Mouse (Mus musculus) MEL (cell line): ENCODE data around the gene B9d2. TPM values are rescaled to one million over a fixed set of nuclear protein-coding genes. Genes with fewer than 3 reads are reported as not detected.

Experiments
- DNase-seq: peaks from one replicate; pipeline ENCODE4 v3.0.0; 2011; ENCODE audit warnings: low read depth, low spot score
- H3K27ac ChIP-seq: 2 replicates; pipeline ENCODE4 v1.5.1; 2012; ENCODE audit warnings: low read depth, mild to moderate bottlenecking, control low read depth, low read length, moderate library complexity; ENCODE audit not compliant: control insufficient read depth
- H3K27me3 ChIP-seq, 2 experiments: fragments of 150-350 bp in 1 of 2; sonication (generic) in 1 of 2; 2 replicates each; pipeline ENCODE4 v1.6.1; 2012; ENCODE audit warnings: low read length in 2 of 2, mild to moderate bottlenecking in 2 of 2, improper control_type of control experiment in 1 of 2, moderate library complexity in 1 of 2; ENCODE audit not compliant: insufficient read depth in 2 of 2, control insufficient read depth in 1 of 2
- H3K36me3 ChIP-seq, 2 experiments: 2 replicates each; pipeline ENCODE4 v1.6.1; 2012 to 2014; ENCODE audit warnings: low read length in 2 of 2, improper control_type of control experiment in 1 of 2, inconsistent platforms in 1 of 2, mild to moderate bottlenecking in 1 of 2; ENCODE audit not compliant: insufficient read depth in 2 of 2, control insufficient read depth in 1 of 2
- H3K4me1 ChIP-seq, 2 experiments: fragments of 150-350 bp in 1 of 2; sonication (generic) in 1 of 2; 2 replicates each; pipeline ENCODE4 v1.6.1; 2012; ENCODE audit warnings: low read length in 2 of 2, improper control_type of control experiment in 1 of 2, mild to moderate bottlenecking in 1 of 2; ENCODE audit not compliant: insufficient read depth in 2 of 2, control insufficient read depth in 1 of 2
- H3K4me3 ChIP-seq, 2 experiments: fragments of 150-350 bp in 1 of 2; sonication (generic) in 1 of 2; 2 replicates each; pipeline ENCODE4 v1.5.1; 2012; ENCODE audit warnings: low read depth in 2 of 2, low read length in 2 of 2, mild to moderate bottlenecking in 2 of 2, moderate library complexity in 2 of 2, control low read depth in 1 of 2, improper control_type of control experiment in 1 of 2; ENCODE audit not compliant: control insufficient read depth in 1 of 2, insufficient read depth in 1 of 2
- H3K79me2 ChIP-seq: 2 replicates; pipeline ENCODE4 v1.6.1; 2012; ENCODE audit warnings: mild to moderate bottlenecking, low read length, moderate library complexity; ENCODE audit not compliant: control insufficient read depth, poor library complexity, insufficient read depth
- H3K9ac ChIP-seq: 2 replicates; pipeline ENCODE4 v1.6.1; 2012; ENCODE audit warnings: low read depth, mild to moderate bottlenecking, control low read depth, low read length, moderate library complexity; ENCODE audit not compliant: control insufficient read depth, poor library complexity, severe bottlenecking
- H3K9me3 ChIP-seq: fragments of 150-350 bp; sonication (generic); replicated peaks from 2 replicates; pipeline ENCODE4 v1.6.1; 2012; ENCODE audit warnings: mild to moderate bottlenecking, low read length, improper control_type of control experiment, moderate library complexity; ENCODE audit not compliant: insufficient read depth
- BHLHE40 ChIP-seq: IDR thresholded peaks from 2 replicates; pipeline ENCODE4 v1.6.1; 2012; ENCODE audit warnings: low read depth, mild to moderate bottlenecking, inconsistent platforms, low read length, improper control_type of control experiment, borderline replicate concordance
- CHD1 ChIP-seq: IDR thresholded peaks from 2 replicates; pipeline ENCODE4 v1.6.1; 2012; ENCODE audit warnings: low read depth, mild to moderate bottlenecking, inconsistent platforms, low read length, improper control_type of control experiment
- CHD2 ChIP-seq: IDR thresholded peaks from 2 replicates; pipeline ENCODE4 v1.6.1; 2011; ENCODE audit warnings: low read length, improper control_type of control experiment
- CTCF ChIP-seq, 3 experiments: IDR thresholded peaks in 2 of 3; conservative IDR thresholded peaks in 1 of 3; 2 replicates each; pipeline ENCODE4 v1.5.1; 2011 to 2012; ENCODE audit warnings: low read length in 3 of 3, low read depth in 2 of 3, mild to moderate bottlenecking in 2 of 3, improper control_type of control experiment in 1 of 3, inconsistent platforms in 1 of 3, mixed read lengths in 1 of 3, moderate library complexity in 1 of 3; ENCODE audit not compliant: control insufficient read depth in 1 of 3, insufficient read depth in 1 of 3, poor library complexity in 1 of 3, severe bottlenecking in 1 of 3
- E2F4 ChIP-seq: IDR thresholded peaks from 2 replicates; pipeline ENCODE4 v1.6.1; 2011; ENCODE audit warnings: low read depth, low read length, improper control_type of control experiment, borderline replicate concordance
- ELF1 ChIP-seq: IDR thresholded peaks from 2 replicates; pipeline ENCODE4 v1.6.1; 2014; ENCODE audit warnings: low read depth, mild to moderate bottlenecking, inconsistent platforms, low read length, improper control_type of control experiment, moderate library complexity
- EP300 ChIP-seq, 2 experiments: IDR thresholded peaks; 2 replicates each; pipeline ENCODE4 v1.6.1; 2011; ENCODE audit warnings: improper control_type of control experiment in 2 of 2, low read length in 2 of 2, low read depth in 1 of 2, mild to moderate bottlenecking in 1 of 2
- HCFC1 ChIP-seq: IDR thresholded peaks from 2 replicates; pipeline ENCODE4 v1.6.1; 2012; ENCODE audit warnings: low read depth, mild to moderate bottlenecking, inconsistent platforms, low read length, improper control_type of control experiment, moderate library complexity
- JUND ChIP-seq: IDR thresholded peaks from 2 replicates; pipeline ENCODE4 v1.6.1; 2011; ENCODE audit warnings: low read depth, mild to moderate bottlenecking, improper control_type of control experiment, low read length
- MAZ ChIP-seq: IDR thresholded peaks from 2 replicates; pipeline ENCODE4 v1.6.1; 2012; ENCODE audit warnings: low read depth, mild to moderate bottlenecking, inconsistent platforms, low read length, improper control_type of control experiment
- MXI1 ChIP-seq: IDR thresholded peaks from 2 replicates; pipeline ENCODE4 v1.6.1; 2011; ENCODE audit warnings: mild to moderate bottlenecking, low read depth, low read length, improper control_type of control experiment
- MYB ChIP-seq: IDR thresholded peaks from 2 replicates; pipeline ENCODE4 v1.6.1; 2011; ENCODE audit warnings: mild to moderate bottlenecking, low read depth, low read length, improper control_type of control experiment
- MYC ChIP-seq: IDR thresholded peaks from 2 replicates; pipeline ENCODE4 v1.6.1; 2011; ENCODE audit warnings: low read depth, mild to moderate bottlenecking, low read length, improper control_type of control experiment, moderate library complexity
- NRF1 ChIP-seq: IDR thresholded peaks from 2 replicates; pipeline ENCODE4 v1.6.1; 2014; ENCODE audit warnings: low read depth, mild to moderate bottlenecking, inconsistent platforms, low read length, improper control_type of control experiment, moderate library complexity; ENCODE audit not compliant: poor library complexity, insufficient read depth, severe bottlenecking
- POLR2AphosphoS5 ChIP-seq: IDR thresholded peaks from 2 replicates; pipeline ENCODE4 v1.6.1; 2012; ENCODE audit warnings: low read depth, borderline replicate concordance, mild to moderate bottlenecking, inconsistent platforms, low read length, moderate library complexity, mixed read lengths
- RAD21 ChIP-seq: IDR thresholded peaks from 2 replicates; pipeline ENCODE4 v1.6.1; 2011; ENCODE audit warnings: mild to moderate bottlenecking, low read depth, low read length, improper control_type of control experiment
- SIN3A ChIP-seq: IDR thresholded peaks from 2 replicates; pipeline ENCODE4 v1.6.1; 2012; ENCODE audit warnings: low read length, improper control_type of control experiment, inconsistent platforms
- UBTF ChIP-seq: IDR thresholded peaks from 2 replicates; pipeline ENCODE4 v1.6.1; 2012; ENCODE audit warnings: low read depth, mild to moderate bottlenecking, inconsistent platforms, low read length, improper control_type of control experiment, moderate library complexity, borderline replicate concordance; ENCODE audit not compliant: insufficient read depth
- ZKSCAN1 ChIP-seq: IDR thresholded peaks from 2 replicates; pipeline ENCODE4 v1.6.1; 2012; ENCODE audit warnings: low read depth, mild to moderate bottlenecking, inconsistent platforms, low read length, improper control_type of control experiment, moderate library complexity
- ZMIZ1 ChIP-seq: IDR thresholded peaks from 2 replicates; pipeline ENCODE4 v1.6.1; 2012; ENCODE audit warnings: low read depth, mild to moderate bottlenecking, inconsistent platforms, low read length, improper control_type of control experiment, moderate library complexity
- polyA plus RNA-seq, 2 experiments: library from polyadenylated mRNA; stranded (reverse) in 1 of 2; unstranded in 1 of 2; fragments of >175 nt in 1 of 2; fragments of >200 nt in 1 of 2; gene quantifications; 2 replicates each; pipeline versions ENCODE4 v1.2.1 to v1.2.4; 2012; ENCODE audit warnings: low replicate concordance in 2 of 2, low read depth in 1 of 2; ENCODE audit not compliant: insufficient read length in 2 of 2, insufficient read depth in 1 of 2, missing spikeins in 1 of 2
- total RNA-seq: library from RNA; depleted of rRNA; stranded (reverse); fragments of 300-350 nt; gene quantifications from 2 replicates; pipeline ENCODE4 v1.2.3, GENCODE M21; 2012

The B9d2 gene
- total and polyA plus RNA-seq, 3 experiments = 70.4 to 108 TPM; not detected in 1

- Histone ChIP-seq H3K9ac (no peak overlapping the region), H3K79me2 (peaks cover 2% of the 10 kb centered on the region; the same call in 1 of the 2 replicates), H3K27me3 (no peaks in the 10 kb centered on the region), H3K9me3 (no peaks in the 10 kb centered on the region), H3K27ac (no peak overlapping the region), H3K4me1 (peaks cover 4 to 28% of the 10 kb centered on the region in 2 experiments; a peak in 2 of 4 replicates), H3K4me3 (no peak overlapping the region), H3K36me3 (peaks cover 0 to 23% of the 10 kb centered on the region in 2 experiments; a peak in 2 of 4 replicates)
- TF ChIP-seq MAZ (no peak), POLR2AphosphoS5 (no peak), MYB (no peak), CTCF (IDR thresholded peaks at IDR 0.05 in 2 of 3, conservative IDR thresholded peaks at IDR 0.05 in 1 of 3; ENCODE audit: control insufficient read depth in 1 of 3, insufficient read depth in 1 of 3, low read depth in 2 of 3, low read length in 3 of 3, poor library complexity in 1 of 3, severe bottlenecking in 1 of 3) (no peak), RAD21 (no peak), ZKSCAN1 (no peak), EP300 (IDR thresholded peaks at IDR 0.05; ENCODE audit: low read depth in 1 of 2, low read length in 2 of 2) (no peak), MYC (no peak), SIN3A (no peak), CHD1 (no peak), JUND (no peak), UBTF (no peak), CHD2 (no peak), BHLHE40 (no peak), HCFC1 (no peak), NRF1 (no peak), MXI1 (no peak), ZMIZ1 (no peak), E2F4 (no peak), ELF1 (no peak)
- no peak for DNase-seq
Measured at GRCm38 (mm10) chr7:25676085-25676781, 4.3 kb upstream of the B9d2 start.
